Mouse (Mus musculus): ENCODE measurements around the gene 4931406P16Rik.

GRCm38 (mm10) chr7:34215481-34215880, 97.9 kb downstream of the 4931406P16Rik start:
- TF ChIP-seq CTCF (IDR thresholded peaks at IDR 0.05; ENCODE audit: borderline replicate concordance, control insufficient read depth, extremely low read depth, insufficient read depth, low read length, poor library complexity) (no peak), POLR2A (IDR thresholded peaks at IDR 0.05; ENCODE audit: control insufficient read depth, extremely low read depth, insufficient read depth, low read length, poor library complexity) (no peak)

Measured in thymus, adult 2 months (tissue).